Mouse (Mus musculus) forebrain, embryonic 14.5 days (tissue): ENCODE measurements around the gene Tmem69. TPM values are rescaled to one million over a fixed set of nuclear protein-coding genes. Genes with fewer than 3 reads are reported as not detected.

Experiments
- polyA plus RNA-seq: library from polyadenylated mRNA; unstranded; fragments of >200 nt; fragmentation: Nextera tagmentation; extraction: Ambion mirVana; gene quantifications from 2 replicates; pipeline ENCODE4 v1.2.1, GENCODE M21; 2014

Tmem69 gene
- polyA plus RNA-seq, 1 experiment from 2014 or later, result 32.2 TPM

Other genes starting within 250 kb of the Tmem69 start
- 49.0 and 70.2 TPM in 2 replicates for gene Mast2, start 91.8 kb downstream of the Tmem69 start, polyA plus RNA-seq
- gene Ipp, start 48.4 kb downstream of the Tmem69 start, polyA plus RNA-seq, result 5.4 and 5.8 TPM in 2 replicates
- gene Gpbp1l1, start 1.7 kb upstream of the Tmem69 start, polyA plus RNA-seq, result 26.6 and 27.1 TPM in 2 replicates
- 3.1 and 3.8 TPM in 2 replicates for gene Ccdc17, start 40.7 kb upstream of the Tmem69 start, polyA plus RNA-seq
- 125 and 129 TPM in 2 replicates for gene Nasp, start 72.0 kb upstream of the Tmem69 start, polyA plus RNA-seq
- gene Akr1a1, start 95.7 kb upstream of the Tmem69 start, polyA plus RNA-seq, result 910 and 955 TPM in 2 replicates
- 561 and 632 TPM in 2 replicates for gene Prdx1, start 129.6 kb upstream of the Tmem69 start, polyA plus RNA-seq
- gene Mmachc, start 152.5 kb upstream of the Tmem69 start, polyA plus RNA-seq, result 13.2 and 15.2 TPM in 2 replicates
- gene Ccdc163, start 152.6 kb upstream of the Tmem69 start, polyA plus RNA-seq, result 14.6 and 16.9 TPM in 2 replicates
- 4.0 and 4.8 TPM in 2 replicates for gene Tesk2, start 165.0 kb upstream of the Tmem69 start, polyA plus RNA-seq